Mouse (Mus musculus): ENCODE measurements around the gene Gm10358. TPM values are rescaled to one million over a fixed set of nuclear protein-coding genes. Genes with fewer than 3 reads are reported as not detected.
"Not testable (repeated sequence)": the region's sequence is repeated elsewhere in the genome, so short reads cannot be mapped to it uniquely, and the experiment has no call there.

The Gm10358 gene
- 0.33 TPM in 1 of 2 replicates, not detected in the other for polyA plus RNA-seq (2015; fragmentation: Nextera tagmentation; extraction: Ambion mirVana)

- Histone ChIP-seq H3K4me3 (ENCODE audit: low read length) (no peak within 1 kb of the TSS), H3K4me1 (replicated peaks; ENCODE audit: control insufficient read depth, insufficient read depth, low read length) (no peaks in the 10 kb centered on the region), H3K36me3 (ENCODE audit: control insufficient read depth, insufficient read depth, low read length) (no peaks in the 10 kb centered on the region), H3K27ac (ENCODE audit: low read length) (no peak within 1 kb of the TSS), H3K9ac (ENCODE audit: low read length) (no peak within 1 kb of the TSS), H3K9me3 (ENCODE audit: control insufficient read depth, low read length) (no peaks in the 10 kb centered on the region), H3K27me3 (ENCODE audit: control insufficient read depth, insufficient read depth, low read depth, low read length) (no peaks in the 10 kb centered on the region), H3K4me2 (ENCODE audit: low read depth, low read length) (no peak within 1 kb of the TSS)
- ATAC-seq (ENCODE audit: low read depth), result no peak
- WGBS, result 95% methylated on average over 5 of the region's 5 CpGs
Measured at GRCm38 (mm10) chr8:75406489-75406888, at the start of gene Gm10358. Gm10358 (minus strand) TSS chr8:75406589.

GRCm38 (mm10) chr8:75448394-75448793 is 42.0 kb upstream of the Gm10358 start, which contains the start of gene Iqcm:
Iqcm (plus strand) TSS chr8:75448694.
- H3K36me3 ChIP-seq (ENCODE audit: control insufficient read depth, insufficient read depth, low read length), result no peaks in the 10 kb centered on the region
- 0 out of 2 replicates have a peak, but pooled peaks cover 2% of the 10 kb centered on the region for H3K9me3 ChIP-seq (ENCODE audit: control insufficient read depth, low read length)
- ATAC-seq (ENCODE audit: low read depth), result no peak
- 84% methylated on average over 7 of the region's 7 CpGs for WGBS
- no peak within 1 kb of the TSS for H3K9ac ChIP-seq (ENCODE audit: low read length)
- no peak within 1 kb of the TSS for H3K4me2 ChIP-seq (ENCODE audit: low read depth, low read length)
- H3K27me3 ChIP-seq (ENCODE audit: control insufficient read depth, insufficient read depth, low read depth, low read length), result no peaks in the 10 kb centered on the region
- H3K27ac ChIP-seq (ENCODE audit: low read length), result no peak within 1 kb of the TSS
- H3K4me3 ChIP-seq (ENCODE audit: low read length), result no peak within 1 kb of the TSS
- H3K4me1 ChIP-seq (replicated peaks; ENCODE audit: control insufficient read depth, insufficient read depth, low read length), result no peaks in the 10 kb centered on the region

GRCm38 (mm10) chr8:75415696-75416095 is 9.3 kb upstream of the Gm10358 start:
- not testable (repeated sequence) for H3K4me1 ChIP-seq (replicated peaks; ENCODE audit: control insufficient read depth, insufficient read depth, low read length); H3K9me3 ChIP-seq (ENCODE audit: control insufficient read depth, low read length); H3K4me2 ChIP-seq (ENCODE audit: low read depth, low read length); H3K9ac ChIP-seq (ENCODE audit: low read length); H3K27ac ChIP-seq (ENCODE audit: low read length); H3K36me3 ChIP-seq (ENCODE audit: control insufficient read depth, insufficient read depth, low read length); H3K27me3 ChIP-seq (ENCODE audit: control insufficient read depth, insufficient read depth, low read depth, low read length); ATAC-seq (ENCODE audit: low read depth); H3K4me3 ChIP-seq (ENCODE audit: low read length)
- 79% methylated on average over 3 of the region's 3 CpGs for WGBS

- Histone ChIP-seq H3K36me3 (ENCODE audit: control insufficient read depth, insufficient read depth, low read length) (no peaks in the 10 kb centered on the region), H3K4me2 (ENCODE audit: low read depth, low read length) (no peak overlapping the region), H3K9me3 (ENCODE audit: control insufficient read depth, low read length) (no peaks in the 10 kb centered on the region; the same call in 1 of the 2 replicates), H3K4me3 (ENCODE audit: low read length) (no peak overlapping the region), H3K27me3 (ENCODE audit: control insufficient read depth, insufficient read depth, low read depth, low read length) (no peaks in the 10 kb centered on the region), H3K27ac (ENCODE audit: low read length) (no peak overlapping the region), H3K4me1 (replicated peaks; ENCODE audit: control insufficient read depth, insufficient read depth, low read length) (no peaks in the 10 kb centered on the region), H3K9ac (ENCODE audit: low read length) (no peak overlapping the region)
- 74% methylated on average over 4 of the region's 4 CpGs for WGBS
- no peak for ATAC-seq (ENCODE audit: low read depth)
Measured at GRCm38 (mm10) chr8:75384770-75385290, 21.6 kb downstream of the Gm10358 start.

- Histone ChIP-seq H3K9me3 (ENCODE audit: control insufficient read depth, low read length) (no peaks in the 10 kb centered on the region), H3K9ac (ENCODE audit: low read length) (no peak overlapping the region), H3K4me2 (ENCODE audit: low read depth, low read length) (no peak overlapping the region), H3K36me3 (ENCODE audit: control insufficient read depth, insufficient read depth, low read length) (no peaks in the 10 kb centered on the region), H3K27me3 (ENCODE audit: control insufficient read depth, insufficient read depth, low read depth, low read length) (no peaks in the 10 kb centered on the region), H3K4me1 (replicated peaks; ENCODE audit: control insufficient read depth, insufficient read depth, low read length) (no peaks in the 10 kb centered on the region), H3K4me3 (ENCODE audit: low read length) (no peak overlapping the region), H3K27ac (ENCODE audit: low read length) (no peak overlapping the region)
- WGBS, result 76% methylated on average over 1 of the region's 1 CpGs
- no peak for ATAC-seq (ENCODE audit: low read depth)
Measured at GRCm38 (mm10) chr8:75375530-75376123, 30.8 kb downstream of the Gm10358 start.

GRCm38 (mm10) chr8:75372006-75372405 is 34.4 kb downstream of the Gm10358 start:
- ATAC-seq (ENCODE audit: low read depth), result no peak
- H3K27me3 ChIP-seq (ENCODE audit: control insufficient read depth, insufficient read depth, low read depth, low read length), result no peaks in the 10 kb centered on the region
- 87% methylated on average over 2 of the region's 2 CpGs for WGBS
- H3K9ac ChIP-seq (ENCODE audit: low read length), result no peak overlapping the region
- H3K36me3 ChIP-seq (ENCODE audit: control insufficient read depth, insufficient read depth, low read length), result no peaks in the 10 kb centered on the region
- H3K27ac ChIP-seq (ENCODE audit: low read length), result no peak overlapping the region
- H3K4me3 ChIP-seq (ENCODE audit: low read length), result no peak overlapping the region
- no peaks in the 10 kb centered on the region for H3K9me3 ChIP-seq (ENCODE audit: control insufficient read depth, low read length)
- H3K4me1 ChIP-seq (replicated peaks; ENCODE audit: control insufficient read depth, insufficient read depth, low read length), result no peaks in the 10 kb centered on the region
- H3K4me2 ChIP-seq (ENCODE audit: low read depth, low read length), result no peak overlapping the region

Other genes with a start within 250 kb of the Gm10358 start
- 0.59 and 1.1 TPM in 2 replicates for gene Rasd2, start 192.6 kb downstream of the Gm10358 start, polyA plus RNA-seq (2015; fragmentation: Nextera tagmentation; extraction: Ambion mirVana)
- not detected in 2 replicates for gene Iqcm, start 42.1 kb upstream of the Gm10358 start, polyA plus RNA-seq (2015; fragmentation: Nextera tagmentation; extraction: Ambion mirVana)